In the genomic region with DNA sequence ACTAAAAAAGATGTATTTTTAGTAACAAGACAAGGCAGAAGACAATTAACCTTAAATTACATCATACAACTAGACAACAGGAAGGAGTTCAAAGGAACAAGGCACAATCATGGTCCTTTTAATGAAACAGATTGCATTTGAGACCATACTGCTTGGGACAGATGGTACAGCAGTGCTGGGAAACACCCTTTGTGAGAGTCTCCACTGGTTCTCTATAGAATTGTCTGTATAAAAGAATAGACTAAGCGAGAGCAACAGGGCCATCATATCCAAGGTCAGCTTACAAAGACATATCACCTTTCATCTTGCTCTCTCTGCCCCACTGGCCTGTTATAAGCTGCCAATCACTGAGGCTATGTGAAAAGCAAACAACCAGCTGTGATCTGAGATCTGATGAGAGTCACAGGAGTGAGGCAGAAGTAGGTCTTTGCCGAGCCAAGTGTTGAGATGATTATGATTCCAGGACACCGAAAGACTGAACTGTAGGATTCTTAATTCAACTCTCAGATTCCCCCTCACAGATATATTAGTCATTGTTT, we compare ENCODE assay signal across 20 mouse cellular contexts.
A peak's percentile ranks its signal among the peaks of the same experiment; 100 is the strongest.
DNase-seq lines count a peak whose midpoint lies in the region; ATAC-seq and TF ChIP-seq lines count a peak whose summit lies in the region.
"Had no signal": no experiment of that assay in that cellular context is flagged by ENCODE, and none has a peak within 500 bp of the region (broad histone marks: within the 10 kb centered on the region; RNA-seq: fewer than 3 reads in every experiment).

No protein-coding gene starts in this region.

- H3K9me3 ChIP-seq in forebrain, embryonic 13.5 days (replicated peaks): no peaks in the 10 kb centered on the region
- H3K9me3 ChIP-seq in forebrain, embryonic 11.5 days (ENCODE audit: control insufficient read depth, low read length): no peaks in the 10 kb centered on the region
- no peaks in the 10 kb centered on the region for H3K9me3 ChIP-seq in kidney, postnatal 0 days (replicated peaks; ENCODE audit: low read length)
- H3K9me3 ChIP-seq: heart, embryonic 10.5 days; hindbrain, embryonic 15.5 days; liver, embryonic 13.5 days; lung, embryonic 15.5 days; neural tube, embryonic 12.5 days had no signal

- no peak overlapping the region for H3K4me3 ChIP-seq in forebrain, embryonic 13.5 days
- no peak overlapping the region for H3K4me3 ChIP-seq in forebrain, embryonic 11.5 days (ENCODE audit: low read depth, low read length)
- H3K4me3 ChIP-seq in kidney, postnatal 0 days (replicated peaks; ENCODE audit: low read depth, low read length): no peak overlapping the region
- H3K4me3 ChIP-seq in kidney, adult 2 months (ENCODE audit: insufficient read depth, low read depth, low read length): no peak overlapping the region
- H3K4me3 ChIP-seq in left cerebral cortex, adult 2 months: no peak overlapping the region
- H3K4me3 ChIP-seq: heart, embryonic 10.5 days; hindbrain, embryonic 15.5 days; liver, embryonic 13.5 days; lung, embryonic 15.5 days; neural tube, embryonic 12.5 days had no signal

- TF ChIP-seq POLR2A in kidney, adult 2 months (IDR thresholded peaks at IDR 0.05; ENCODE audit: low read depth, low read length): no peak

- no peak overlapping the region for H3K9ac ChIP-seq in forebrain, embryonic 13.5 days
- H3K9ac ChIP-seq in forebrain, embryonic 11.5 days (ENCODE audit: low read length): no peak overlapping the region
- H3K9ac ChIP-seq in kidney, postnatal 0 days (ENCODE audit: low read depth, low read length): no peak overlapping the region
- H3K9ac ChIP-seq: hindbrain, embryonic 15.5 days; liver, embryonic 13.5 days; lung, embryonic 15.5 days; neural tube, embryonic 12.5 days had no signal

- no peak overlapping the region for H3K27ac ChIP-seq in forebrain, embryonic 13.5 days
- H3K27ac ChIP-seq in forebrain, embryonic 11.5 days (ENCODE audit: low read depth, low read length): no peak overlapping the region
- no peak overlapping the region for H3K27ac ChIP-seq in kidney, postnatal 0 days
- no peak overlapping the region for H3K27ac ChIP-seq in kidney, adult 2 months (ENCODE audit: insufficient read depth, low read depth, low read length)
- no peak overlapping the region for H3K27ac ChIP-seq in left cerebral cortex, adult 2 months
- H3K27ac ChIP-seq: heart, embryonic 10.5 days; hindbrain, embryonic 15.5 days; liver, embryonic 13.5 days; lung, embryonic 15.5 days; neural tube, embryonic 12.5 days had no signal

- H3K4me1 ChIP-seq in forebrain, embryonic 13.5 days: no peaks in the 10 kb centered on the region
- no peaks in the 10 kb centered on the region for H3K4me1 ChIP-seq in forebrain, embryonic 11.5 days (replicated peaks; ENCODE audit: control insufficient read depth, insufficient read depth, low read length)
- no peaks in the 10 kb centered on the region for H3K4me1 ChIP-seq in kidney, postnatal 0 days (replicated peaks; ENCODE audit: insufficient read depth, low read length)
- no peaks in the 10 kb centered on the region for H3K4me1 ChIP-seq in kidney, adult 2 months (ENCODE audit: control insufficient read depth, insufficient read depth, low read length)
- H3K4me1 ChIP-seq: heart, embryonic 10.5 days; hindbrain, embryonic 15.5 days; liver, embryonic 13.5 days; lung, embryonic 15.5 days; neural tube, embryonic 12.5 days had no signal

- H3K27me3 ChIP-seq in forebrain, embryonic 13.5 days: no peaks in the 10 kb centered on the region
- H3K27me3 ChIP-seq in forebrain, embryonic 11.5 days (ENCODE audit: control insufficient read depth, insufficient read depth, low read length): no peaks in the 10 kb centered on the region
- H3K27me3 ChIP-seq in kidney, postnatal 0 days (ENCODE audit: insufficient read depth, low read length): no peaks in the 10 kb centered on the region
- H3K27me3 ChIP-seq in kidney, adult 2 months (replicated peaks; ENCODE audit: control insufficient read depth, insufficient read depth, low read length): no peaks in the 10 kb centered on the region
- H3K27me3 ChIP-seq: CH12.LX; hindbrain, embryonic 15.5 days; liver, embryonic 13.5 days; lung, embryonic 15.5 days; neural tube, embryonic 12.5 days had no signal

- intact Hi-C loops in left cerebral cortex, adult 2 months (cut with DNase I): no loop called here

- TF ChIP-seq CTCF in kidney, postnatal 0 days (IDR thresholded peaks at IDR 0.05; ENCODE audit: low read depth): no peak
- no peak for TF ChIP-seq CTCF in kidney, adult 2 months (conservative IDR thresholded peaks at IDR 0.05; ENCODE audit: insufficient read depth, insufficient read length, low read depth, low read length)
- TF ChIP-seq CTCF in left cerebral cortex, adult 2 months (IDR thresholded peaks at IDR 0.05): no peak

- no peak for DNase-seq in forebrain, embryonic 11.5 days (ENCODE audit: low spot score)
- peak; percentile 4 for DNase-seq in kidney, postnatal 0 days (ENCODE audit: low spot score)
- DNase-seq in kidney, adult 2 months: no peak
- DNase-seq in brain, adult 2 months (ENCODE audit: low read depth, low spot score): peak; percentile 1
- peak; percentile 7 for DNase-seq in mesoderm, embryonic 11.5 days (ENCODE audit: low read depth, low spot score)
- no peak for DNase-seq in c-Kit-positive CD71-positive TER-119-positive erythroid progenitor cells, embryonic 14.5 days (ENCODE audit: low spot score)
- DNase-seq in left cerebral cortex, adult 2 months (ENCODE audit: extremely low spot score in 1 of 2, low spot score in 2 of 2): no peak
- DNase-seq: adrenal gland, postnatal 36 days; cerebellum, adult 8-10 months; kidney, postnatal 14 days; layer of hippocampus, adult 9-11 months; liver, embryonic 13.5 days; lung, postnatal 4 days had no signal

- H3K36me3 ChIP-seq in forebrain, embryonic 13.5 days (ENCODE audit: poor library complexity, severe bottlenecking): no peaks in the 10 kb centered on the region
- H3K36me3 ChIP-seq in forebrain, embryonic 11.5 days (ENCODE audit: control insufficient read depth, insufficient read depth, low read length): no peaks in the 10 kb centered on the region
- H3K36me3 ChIP-seq in kidney, postnatal 0 days (ENCODE audit: insufficient read depth, low read length): no peaks in the 10 kb centered on the region
- H3K36me3 ChIP-seq in kidney, adult 2 months (ENCODE audit: control insufficient read depth, insufficient read depth, low read length): no peaks in the 10 kb centered on the region
- H3K36me3 ChIP-seq: heart, embryonic 10.5 days; hindbrain, embryonic 15.5 days; liver, embryonic 13.5 days; lung, embryonic 15.5 days; neural tube, embryonic 12.5 days had no signal

- ATAC-seq in forebrain, embryonic 13.5 days: peak; percentile 79; the same call in 1 of the 2 replicates
- ATAC-seq in forebrain, embryonic 11.5 days (replicated peaks; ENCODE audit: low FRiP score): no peak
- no peak for ATAC-seq in kidney, postnatal 0 days (replicated peaks; ENCODE audit: low FRiP score, low read depth)
- ATAC-seq: intestine, postnatal 0 days had no signal

- 59% methylated on average over 3 of the region's 3 CpGs for WGBS in forebrain, embryonic 13.5 days
- WGBS in forebrain, embryonic 11.5 days: 57% methylated on average over 3 of the region's 3 CpGs
- 33% methylated on average over 3 of the region's 3 CpGs for WGBS in kidney, postnatal 0 days
- 41% methylated on average over 3 of the region's 3 CpGs for whole genome bisulfite sequencing in kidney, adult 2 months

- H3K4me2 ChIP-seq in forebrain, embryonic 13.5 days: no peak overlapping the region
- no peak overlapping the region for H3K4me2 ChIP-seq in forebrain, embryonic 11.5 days (ENCODE audit: low read depth, low read length, severe bottlenecking)
- H3K4me2 ChIP-seq in kidney, postnatal 0 days (ENCODE audit: low read length): no peak overlapping the region
- H3K4me2 ChIP-seq: hindbrain, embryonic 15.5 days; liver, embryonic 13.5 days; lung, embryonic 15.5 days; neural tube, embryonic 12.5 days had no signal

Comparison
In these comparisons a context has a peak if more than half of its experiments do, and no peak if none do; other contexts are left out.
1. DNase-seq: peak in kidney, postnatal 0 days (single experiment), brain, adult 2 months (single experiment) and mesoderm, embryonic 11.5 days (single experiment); none in forebrain, embryonic 11.5 days (single experiment), kidney, adult 2 months (single experiment), c-Kit-positive CD71-positive TER-119-positive erythroid progenitor cells, embryonic 14.5 days (single experiment) and left cerebral cortex, adult 2 months (0 of 2).